Mouse (Mus musculus) MEL (cell line): ENCODE data around the gene Hnf1a. TPM values are rescaled to one million over a fixed set of nuclear protein-coding genes. Genes with fewer than 3 reads are reported as not detected.

Experiments
- DNase-seq: peaks from one replicate; pipeline ENCODE4 v3.0.0; 2011; ENCODE audit warnings: low read depth, low spot score
- H3K27ac ChIP-seq: 2 replicates; pipeline ENCODE4 v1.5.1; 2012; ENCODE audit warnings: low read depth, mild to moderate bottlenecking, control low read depth, low read length, moderate library complexity; ENCODE audit not compliant: control insufficient read depth
- H3K27me3 ChIP-seq, 2 experiments: fragments of 150-350 bp in 1 of 2; sonication (generic) in 1 of 2; 2 replicates each; pipeline ENCODE4 v1.6.1; 2012; ENCODE audit warnings: low read length in 2 of 2, mild to moderate bottlenecking in 2 of 2, improper control_type of control experiment in 1 of 2, moderate library complexity in 1 of 2; ENCODE audit not compliant: insufficient read depth in 2 of 2, control insufficient read depth in 1 of 2
- H3K36me3 ChIP-seq, 2 experiments: 2 replicates each; pipeline ENCODE4 v1.6.1; 2012 to 2014; ENCODE audit warnings: low read length in 2 of 2, improper control_type of control experiment in 1 of 2, inconsistent platforms in 1 of 2, mild to moderate bottlenecking in 1 of 2; ENCODE audit not compliant: insufficient read depth in 2 of 2, control insufficient read depth in 1 of 2
- H3K4me1 ChIP-seq, 2 experiments: fragments of 150-350 bp in 1 of 2; sonication (generic) in 1 of 2; 2 replicates each; pipeline ENCODE4 v1.6.1; 2012; ENCODE audit warnings: low read length in 2 of 2, improper control_type of control experiment in 1 of 2, mild to moderate bottlenecking in 1 of 2; ENCODE audit not compliant: insufficient read depth in 2 of 2, control insufficient read depth in 1 of 2
- H3K4me3 ChIP-seq, 2 experiments: fragments of 150-350 bp in 1 of 2; sonication (generic) in 1 of 2; 2 replicates each; pipeline ENCODE4 v1.5.1; 2012; ENCODE audit warnings: low read depth in 2 of 2, low read length in 2 of 2, mild to moderate bottlenecking in 2 of 2, moderate library complexity in 2 of 2, control low read depth in 1 of 2, improper control_type of control experiment in 1 of 2; ENCODE audit not compliant: control insufficient read depth in 1 of 2, insufficient read depth in 1 of 2
- H3K79me2 ChIP-seq: 2 replicates; pipeline ENCODE4 v1.6.1; 2012; ENCODE audit warnings: mild to moderate bottlenecking, low read length, moderate library complexity; ENCODE audit not compliant: control insufficient read depth, poor library complexity, insufficient read depth
- H3K9ac ChIP-seq: 2 replicates; pipeline ENCODE4 v1.6.1; 2012; ENCODE audit warnings: low read depth, mild to moderate bottlenecking, control low read depth, low read length, moderate library complexity; ENCODE audit not compliant: control insufficient read depth, poor library complexity, severe bottlenecking
- H3K9me3 ChIP-seq: fragments of 150-350 bp; sonication (generic); replicated peaks from 2 replicates; pipeline ENCODE4 v1.6.1; 2012; ENCODE audit warnings: mild to moderate bottlenecking, low read length, improper control_type of control experiment, moderate library complexity; ENCODE audit not compliant: insufficient read depth
- BHLHE40 ChIP-seq: IDR thresholded peaks from 2 replicates; pipeline ENCODE4 v1.6.1; 2012; ENCODE audit warnings: low read depth, mild to moderate bottlenecking, inconsistent platforms, low read length, improper control_type of control experiment, borderline replicate concordance
- CHD1 ChIP-seq: IDR thresholded peaks from 2 replicates; pipeline ENCODE4 v1.6.1; 2012; ENCODE audit warnings: low read depth, mild to moderate bottlenecking, inconsistent platforms, low read length, improper control_type of control experiment
- CHD2 ChIP-seq: IDR thresholded peaks from 2 replicates; pipeline ENCODE4 v1.6.1; 2011; ENCODE audit warnings: low read length, improper control_type of control experiment
- CTCF ChIP-seq, 3 experiments: IDR thresholded peaks in 2 of 3; conservative IDR thresholded peaks in 1 of 3; 2 replicates each; pipeline ENCODE4 v1.5.1; 2011 to 2012; ENCODE audit warnings: low read length in 3 of 3, low read depth in 2 of 3, mild to moderate bottlenecking in 2 of 3, improper control_type of control experiment in 1 of 3, inconsistent platforms in 1 of 3, mixed read lengths in 1 of 3, moderate library complexity in 1 of 3; ENCODE audit not compliant: control insufficient read depth in 1 of 3, insufficient read depth in 1 of 3, poor library complexity in 1 of 3, severe bottlenecking in 1 of 3
- ELF1 ChIP-seq: IDR thresholded peaks from 2 replicates; pipeline ENCODE4 v1.6.1; 2014; ENCODE audit warnings: low read depth, mild to moderate bottlenecking, inconsistent platforms, low read length, improper control_type of control experiment, moderate library complexity
- ETS1 ChIP-seq: IDR thresholded peaks from 2 replicates; pipeline ENCODE4 v1.6.1; 2012; ENCODE audit warnings: low read depth, mild to moderate bottlenecking, inconsistent platforms, low read length, improper control_type of control experiment, moderate library complexity
- GABPA ChIP-seq: IDR thresholded peaks from 2 replicates; pipeline ENCODE4 v1.6.1; 2012; ENCODE audit warnings: low read depth, mild to moderate bottlenecking, inconsistent platforms, low read length, improper control_type of control experiment, moderate library complexity
- JUND ChIP-seq: IDR thresholded peaks from 2 replicates; pipeline ENCODE4 v1.6.1; 2011; ENCODE audit warnings: low read depth, mild to moderate bottlenecking, improper control_type of control experiment, low read length
- MAX ChIP-seq: IDR thresholded peaks from 2 replicates; pipeline ENCODE4 v1.6.1; 2011; ENCODE audit warnings: low read length, improper control_type of control experiment
- MAZ ChIP-seq: IDR thresholded peaks from 2 replicates; pipeline ENCODE4 v1.6.1; 2012; ENCODE audit warnings: low read depth, mild to moderate bottlenecking, inconsistent platforms, low read length, improper control_type of control experiment
- MXI1 ChIP-seq: IDR thresholded peaks from 2 replicates; pipeline ENCODE4 v1.6.1; 2011; ENCODE audit warnings: mild to moderate bottlenecking, low read depth, low read length, improper control_type of control experiment
- MYC ChIP-seq: IDR thresholded peaks from 2 replicates; pipeline ENCODE4 v1.6.1; 2011; ENCODE audit warnings: low read depth, mild to moderate bottlenecking, low read length, improper control_type of control experiment, moderate library complexity
- NELFE ChIP-seq: IDR thresholded peaks from 2 replicates; pipeline ENCODE4 v1.6.1; 2011; ENCODE audit warnings: low read depth, low read length, improper control_type of control experiment
- NRF1 ChIP-seq: IDR thresholded peaks from 2 replicates; pipeline ENCODE4 v1.6.1; 2014; ENCODE audit warnings: low read depth, mild to moderate bottlenecking, inconsistent platforms, low read length, improper control_type of control experiment, moderate library complexity; ENCODE audit not compliant: poor library complexity, insufficient read depth, severe bottlenecking
- POLR2A ChIP-seq, 2 experiments: IDR thresholded peaks; 2 replicates each; pipeline ENCODE4 v1.6.1; 2011 to 2012; ENCODE audit warnings: low read length in 2 of 2, mild to moderate bottlenecking in 2 of 2, control low read depth in 1 of 2, improper control_type of control experiment in 1 of 2, low read depth in 1 of 2, moderate library complexity in 1 of 2; ENCODE audit not compliant: control insufficient read depth in 1 of 2, insufficient read depth in 1 of 2, poor library complexity in 1 of 2
- POLR2AphosphoS2 ChIP-seq: IDR thresholded peaks from 2 replicates; pipeline ENCODE4 v1.6.1; 2011; ENCODE audit warnings: low read length, improper control_type of control experiment
- POLR2AphosphoS5 ChIP-seq: IDR thresholded peaks from 2 replicates; pipeline ENCODE4 v1.6.1; 2012; ENCODE audit warnings: low read depth, borderline replicate concordance, mild to moderate bottlenecking, inconsistent platforms, low read length, moderate library complexity, mixed read lengths
- RAD21 ChIP-seq: IDR thresholded peaks from 2 replicates; pipeline ENCODE4 v1.6.1; 2011; ENCODE audit warnings: mild to moderate bottlenecking, low read depth, low read length, improper control_type of control experiment
- RCOR1 ChIP-seq: IDR thresholded peaks from 2 replicates; pipeline ENCODE4 v1.6.1; 2012; ENCODE audit warnings: low read depth, mild to moderate bottlenecking, inconsistent platforms, low read length, improper control_type of control experiment
- SIN3A ChIP-seq: IDR thresholded peaks from 2 replicates; pipeline ENCODE4 v1.6.1; 2012; ENCODE audit warnings: low read length, improper control_type of control experiment, inconsistent platforms
- SMC3 ChIP-seq: IDR thresholded peaks from 2 replicates; pipeline ENCODE4 v1.6.1; 2011; ENCODE audit warnings: low read depth, low read length, improper control_type of control experiment
- TAL1 ChIP-seq: IDR thresholded peaks from 2 replicates; pipeline ENCODE4 v1.6.1; 2012; ENCODE audit warnings: mild to moderate bottlenecking, inconsistent platforms, low read length, moderate library complexity, mixed read lengths
- TBP ChIP-seq: IDR thresholded peaks from 2 replicates; pipeline ENCODE4 v1.8.0; 2011; ENCODE audit warnings: low read depth, low read length, improper control_type of control experiment
- UBTF ChIP-seq: IDR thresholded peaks from 2 replicates; pipeline ENCODE4 v1.6.1; 2012; ENCODE audit warnings: low read depth, mild to moderate bottlenecking, inconsistent platforms, low read length, improper control_type of control experiment, moderate library complexity, borderline replicate concordance; ENCODE audit not compliant: insufficient read depth
- USF1 ChIP-seq: IDR thresholded peaks from 2 replicates; pipeline ENCODE4 v1.6.1; 2014; ENCODE audit warnings: low read depth, mild to moderate bottlenecking, inconsistent platforms, low read length, improper control_type of control experiment, moderate library complexity
- ZC3H11A ChIP-seq: IDR thresholded peaks from 2 replicates; pipeline ENCODE4 v1.6.1; 2012; ENCODE audit warnings: low read depth, mild to moderate bottlenecking, inconsistent platforms, low read length, improper control_type of control experiment
- ZNF384 ChIP-seq: IDR thresholded peaks from 2 replicates; pipeline ENCODE4 v1.6.1; 2012; ENCODE audit warnings: low read depth, mild to moderate bottlenecking, inconsistent platforms, low read length, improper control_type of control experiment
- polyA plus RNA-seq, 2 experiments: library from polyadenylated mRNA; stranded (reverse) in 1 of 2; unstranded in 1 of 2; fragments of >175 nt in 1 of 2; fragments of >200 nt in 1 of 2; gene quantifications; 2 replicates each; pipeline versions ENCODE4 v1.2.1 to v1.2.4; 2012; ENCODE audit warnings: low replicate concordance in 2 of 2, low read depth in 1 of 2; ENCODE audit not compliant: insufficient read length in 2 of 2, insufficient read depth in 1 of 2, missing spikeins in 1 of 2
- total RNA-seq: library from RNA; depleted of rRNA; stranded (reverse); fragments of 300-350 nt; gene quantifications from 2 replicates; pipeline ENCODE4 v1.2.3, GENCODE M21; 2012

Gene Hnf1a
- total and polyA plus RNA-seq, 3 experiments: 0.08 to 0.28 TPM; not detected in 1

DNA sequence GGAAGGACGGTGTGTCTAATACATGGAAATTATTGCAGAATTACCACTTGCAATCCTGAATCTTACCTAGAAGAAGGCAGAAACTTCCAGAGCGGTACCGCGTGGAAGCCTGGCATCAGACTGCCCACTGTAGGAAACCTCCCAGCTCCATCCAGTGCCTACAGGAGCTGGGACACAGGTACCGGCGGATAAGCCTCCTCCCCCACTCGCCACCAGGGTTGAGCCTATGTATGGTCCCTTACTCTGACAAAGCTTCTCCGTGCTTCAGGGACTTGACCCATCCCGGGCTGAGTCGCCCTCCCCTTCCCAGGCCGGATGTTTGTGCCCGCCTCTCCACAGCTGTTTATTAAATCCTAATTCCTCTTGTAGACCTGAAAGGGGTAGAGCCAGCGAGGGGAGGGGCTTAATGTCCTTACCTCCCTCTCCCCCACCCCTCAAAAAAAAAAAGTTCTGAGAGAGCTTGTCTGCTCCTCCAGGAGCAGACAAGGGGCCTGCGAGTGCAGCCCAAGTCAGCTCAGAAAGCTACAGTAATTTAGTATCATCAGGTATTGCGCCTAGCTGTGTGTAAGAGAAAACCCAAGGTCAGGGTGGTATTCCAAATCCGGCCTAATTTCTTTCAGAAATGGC lies 9.3 kb upstream of the Hnf1a start:
- Histone ChIP-seq H3K36me3 (peaks cover 0 to 6% of the 10 kb centered on the region in 2 experiments; a peak in 2 of 4 replicates), H3K79me2 (no peaks in the 10 kb centered on the region; the same call in 1 of the 2 replicates), H3K9me3 (no peaks in the 10 kb centered on the region), H3K27me3 (no peaks in the 10 kb centered on the region), H3K4me3 (peak overlapping the region; percentile 65 to 70), H3K27ac (peak overlapping the region; percentile 76), H3K9ac (peak overlapping the region; percentile 70), H3K4me1 (peaks cover 0 to 6% of the 10 kb centered on the region in 2 experiments; a peak in 2 of 4 replicates)
- no peak for DNase-seq
- TF ChIP-seq TAL1: no peak
- TF ChIP-seq MYC: no peak
- 0 out of 2 replicates have a peak, but pooled peaks have one; percentile 47 for TF ChIP-seq CHD1
- 0 out of 2 replicates have a peak, but pooled peaks have one; percentile 13 for TF ChIP-seq BHLHE40
- 0 out of 2 replicates have a peak, but pooled peaks have one; percentile 16 for TF ChIP-seq MAZ
- TF ChIP-seq SMC3: peak; percentile 5; the same call in 1 of the 2 replicates
- TF ChIP-seq ZNF384: peak; percentile 69
- TF ChIP-seq JUND: no peak
- TF ChIP-seq POLR2A (IDR thresholded peaks at IDR 0.05; ENCODE audit: control insufficient read depth in 1 of 2, insufficient read depth in 1 of 2, low read depth in 1 of 2, low read length in 2 of 2, poor library complexity in 1 of 2): 0 out of 4 replicates have a peak, but pooled peaks of 1 of the 2 experiments have one; percentile 17
- TF ChIP-seq RAD21: peak; percentile 10
- TF ChIP-seq GABPA: no peak
- TF ChIP-seq MXI1: peak; percentile 46; the same call in 1 of the 2 replicates
- TF ChIP-seq RCOR1: no peak
- TF ChIP-seq MAX: no peak
- TF ChIP-seq POLR2AphosphoS2: no peak
- TF ChIP-seq SIN3A: 0 out of 2 replicates have a peak, but pooled peaks have one; percentile 12

DNA sequence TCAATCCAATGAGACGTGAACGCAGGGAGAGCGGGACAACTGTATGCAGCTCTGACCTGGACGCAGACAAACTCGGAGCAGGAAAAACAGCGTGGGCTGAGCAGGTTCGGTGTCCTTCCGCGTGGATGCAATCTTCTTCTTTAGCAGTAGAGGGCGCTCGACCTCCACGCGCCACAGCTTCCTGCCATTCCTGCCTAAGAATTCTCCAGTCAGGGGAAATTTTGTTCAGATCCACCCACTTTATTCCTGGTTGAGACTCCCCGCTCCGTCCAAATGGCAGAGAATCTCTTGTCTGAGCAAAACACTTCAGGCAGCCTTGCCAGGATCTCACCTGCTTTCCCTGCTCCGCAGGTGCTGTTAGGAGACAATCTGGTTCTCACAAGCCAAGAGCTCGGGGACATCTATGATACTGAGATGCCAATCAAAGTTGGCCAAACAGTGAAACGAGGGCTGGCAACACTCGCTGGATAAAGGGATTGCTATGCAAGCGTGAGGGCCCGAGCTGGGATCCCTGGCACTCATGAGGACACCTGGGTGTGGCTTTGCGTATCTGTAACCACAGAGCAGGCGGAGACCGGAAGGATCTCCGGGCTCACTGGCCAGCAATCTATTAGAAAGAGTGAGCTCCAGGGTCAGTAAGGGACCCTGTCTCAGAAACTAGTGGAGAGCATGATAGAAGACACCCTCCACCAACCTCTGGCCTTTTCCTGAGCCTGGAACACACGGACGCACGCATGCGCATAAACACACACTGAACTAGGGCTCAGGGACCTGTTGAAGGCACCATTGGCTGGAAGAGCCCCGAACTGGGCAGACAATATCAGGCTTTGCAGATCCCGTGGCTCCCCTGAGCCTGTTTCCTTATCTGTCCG lies 8.6 kb upstream of the Hnf1a start:
- DNase-seq: peak; percentile 88
- Histone ChIP-seq H3K4me1 (peaks cover 0 to 6% of the 10 kb centered on the region in 2 experiments; a peak in 2 of 4 replicates), H3K27me3 (no peaks in the 10 kb centered on the region), H3K4me3 (peak overlapping the region; percentile 65 to 70), H3K27ac (peak overlapping the region; percentile 76), H3K9me3 (no peaks in the 10 kb centered on the region), H3K9ac (peak overlapping the region; percentile 74), H3K36me3 (peaks cover 0 to 6% of the 10 kb centered on the region in 2 experiments; a peak in 2 of 4 replicates), H3K79me2 (no peaks in the 10 kb centered on the region; the same call in 1 of the 2 replicates)
- TF ChIP-seq CHD1: no peak
- TF ChIP-seq MAX: peak; percentile 60
- TF ChIP-seq NRF1: peak; percentile 83
- peak; percentile 48; the same call in 1 of the 2 replicates for TF ChIP-seq NELFE
- TF ChIP-seq CHD2: no peak
- TF ChIP-seq ETS1: 0 out of 2 replicates have a peak, but pooled peaks have one; percentile 2
- TF ChIP-seq SMC3: peak; percentile 86
- TF ChIP-seq GABPA: no peak
- TF ChIP-seq RCOR1: no peak
- peak in 1 of 2 experiments; percentile 54; a peak in 2 of 4 replicates for TF ChIP-seq POLR2A (IDR thresholded peaks at IDR 0.05; ENCODE audit: control insufficient read depth in 1 of 2, insufficient read depth in 1 of 2, low read depth in 1 of 2, low read length in 2 of 2, poor library complexity in 1 of 2)
- TF ChIP-seq USF1: no peak
- TF ChIP-seq MYC: peak; percentile 27
- TF ChIP-seq ZNF384: no peak; the same call in 1 of the 2 replicates
- no peak for TF ChIP-seq ELF1
- TF ChIP-seq POLR2AphosphoS5: no peak
- TF ChIP-seq UBTF: 0 out of 2 replicates have a peak, but pooled peaks have one; percentile 14
- TF ChIP-seq ZC3H11A: peak; percentile 94
- peak; percentile 95 to 99 (median 95) for TF ChIP-seq CTCF (IDR thresholded peaks at IDR 0.05 in 2 of 3, conservative IDR thresholded peaks at IDR 0.05 in 1 of 3; ENCODE audit: control insufficient read depth in 1 of 3, insufficient read depth in 1 of 3, low read depth in 2 of 3, low read length in 3 of 3, poor library complexity in 1 of 3, severe bottlenecking in 1 of 3)
- peak; percentile 46; the same call in 1 of the 2 replicates for TF ChIP-seq TBP
